Mouse (Mus musculus): ENCODE measurements around the gene Pgp. TPM values are rescaled to one million over a fixed set of nuclear protein-coding genes. Genes with fewer than 3 reads are reported as not detected.

The Pgp gene
- polyA plus RNA-seq, 1 experiment from 2014 or later, result 71.1 TPM

- no peaks in the 10 kb centered on the region for H3K27me3 ChIP-seq (ENCODE audit: control insufficient read depth, insufficient read depth, low read length)
- no peak overlapping the region for H3K27ac ChIP-seq (ENCODE audit: low read length)
- ATAC-seq (replicated peaks; ENCODE audit: extremely low read depth, insufficient read depth, low FRiP score), result no peak; the same call in 1 of the 2 replicates
Measured at GRCm38 (mm10) chr17:24505286-24505955, 35.2 kb downstream of the Pgp start.

GRCm38 (mm10) chr17:24506332-24507070 is 36.3 kb downstream of the Pgp start:
- Histone ChIP-seq H3K27me3 (ENCODE audit: control insufficient read depth, insufficient read depth, low read length) (no peaks in the 10 kb centered on the region), H3K36me3 (ENCODE audit: control insufficient read depth, insufficient read depth) (peaks cover 30% of the 10 kb centered on the region)

More at GRCm38 (mm10) chr17:24505286-24505955, 35.2 kb downstream of the Pgp start:
- peaks cover 20% of the 10 kb centered on the region for H3K36me3 ChIP-seq (ENCODE audit: control insufficient read depth, insufficient read depth)
- no peak overlapping the region for H3K4me2 ChIP-seq (ENCODE audit: low read depth, low read length)
- peaks cover 10% of the 10 kb centered on the region for H3K4me1 ChIP-seq (ENCODE audit: control insufficient read depth, insufficient read depth, low read length)
- H3K9ac ChIP-seq (ENCODE audit: low read length), result no peak overlapping the region
- 90% methylated on average over 30 of the region's 30 CpGs for WGBS
- no peaks in the 10 kb centered on the region for H3K9me3 ChIP-seq (replicated peaks; ENCODE audit: control insufficient read depth, low read length)
- no peak overlapping the region for H3K4me3 ChIP-seq (ENCODE audit: low read length)

GRCm38 (mm10) chr17:24507129-24507664 is 37.0 kb downstream of the Pgp start:
- H3K4me3 ChIP-seq (ENCODE audit: low read length), result no peak overlapping the region
- no peaks in the 10 kb centered on the region for H3K27me3 ChIP-seq (ENCODE audit: control insufficient read depth, insufficient read depth, low read length)
- peaks cover 36% of the 10 kb centered on the region for H3K36me3 ChIP-seq (ENCODE audit: control insufficient read depth, insufficient read depth)
- 45% methylated on average over 19 of the region's 19 CpGs for WGBS
- no peak overlapping the region for H3K27ac ChIP-seq (ENCODE audit: low read length)
- H3K9me3 ChIP-seq (replicated peaks; ENCODE audit: control insufficient read depth, low read length), result no peaks in the 10 kb centered on the region
- no peak overlapping the region for H3K9ac ChIP-seq (ENCODE audit: low read length)
- H3K4me2 ChIP-seq (ENCODE audit: low read depth, low read length), result no peak overlapping the region; the same call in 1 of the 2 replicates
- peaks cover 10% of the 10 kb centered on the region for H3K4me1 ChIP-seq (ENCODE audit: control insufficient read depth, insufficient read depth, low read length)
- ATAC-seq (replicated peaks; ENCODE audit: extremely low read depth, insufficient read depth, low FRiP score), result no peak

More at GRCm38 (mm10) chr17:24506332-24507070, 36.3 kb downstream of the Pgp start:
- peak overlapping the region; percentile 70 for H3K4me2 ChIP-seq (ENCODE audit: low read depth, low read length)
- H3K27ac ChIP-seq (ENCODE audit: low read length), result no peak overlapping the region
- peak overlapping the region; percentile 44 for H3K9ac ChIP-seq (ENCODE audit: low read length)
- H3K4me1 ChIP-seq (ENCODE audit: control insufficient read depth, insufficient read depth, low read length), result peaks cover 10% of the 10 kb centered on the region
- 16% methylated on average over 36 of the region's 36 CpGs for WGBS
- H3K4me3 ChIP-seq (ENCODE audit: low read length), result peak overlapping the region; percentile 40
- no peaks in the 10 kb centered on the region for H3K9me3 ChIP-seq (replicated peaks; ENCODE audit: control insufficient read depth, low read length)
- no peak for ATAC-seq (replicated peaks; ENCODE audit: extremely low read depth, insufficient read depth, low FRiP score)

GRCm38 (mm10) chr17:24507806-24508460 is 37.7 kb downstream of the Pgp start:
- ATAC-seq (replicated peaks; ENCODE audit: extremely low read depth, insufficient read depth, low FRiP score), result no peak
- WGBS, result 81% methylated on average over 12 of the region's 12 CpGs

GRCm38 (mm10) chr17:24513609-24514008 is 43.4 kb downstream of the Pgp start:
- Histone ChIP-seq H3K27ac (ENCODE audit: low read length) (no peak overlapping the region), H3K4me2 (ENCODE audit: low read depth, low read length) (peak overlapping the region; percentile 29; the same call in 1 of the 2 replicates), H3K9ac (ENCODE audit: low read length) (no peak overlapping the region), H3K4me3 (ENCODE audit: low read length) (no peak overlapping the region), H3K4me1 (ENCODE audit: control insufficient read depth, insufficient read depth, low read length) (no peaks in the 10 kb centered on the region), H3K27me3 (ENCODE audit: control insufficient read depth, insufficient read depth, low read length) (no peaks in the 10 kb centered on the region), H3K36me3 (ENCODE audit: control insufficient read depth, insufficient read depth) (peaks cover 39% of the 10 kb centered on the region), H3K9me3 (replicated peaks; ENCODE audit: control insufficient read depth, low read length) (no peaks in the 10 kb centered on the region)
- ATAC-seq (replicated peaks; ENCODE audit: extremely low read depth, insufficient read depth, low FRiP score), result peak; percentile 54
- WGBS, result 48% methylated on average over 5 of the region's 5 CpGs

More at GRCm38 (mm10) chr17:24507806-24508460, 37.7 kb downstream of the Pgp start:
- Histone ChIP-seq H3K4me1 (ENCODE audit: control insufficient read depth, insufficient read depth, low read length) (peaks cover 10% of the 10 kb centered on the region), H3K36me3 (ENCODE audit: control insufficient read depth, insufficient read depth) (peaks cover 36% of the 10 kb centered on the region), H3K9ac (ENCODE audit: low read length) (no peak overlapping the region), H3K27me3 (ENCODE audit: control insufficient read depth, insufficient read depth, low read length) (no peaks in the 10 kb centered on the region), H3K27ac (ENCODE audit: low read length) (no peak overlapping the region), H3K4me3 (ENCODE audit: low read length) (no peak overlapping the region), H3K9me3 (replicated peaks; ENCODE audit: control insufficient read depth, low read length) (no peaks in the 10 kb centered on the region), H3K4me2 (ENCODE audit: low read depth, low read length) (no peak overlapping the region)

- peak; percentile 68 for ATAC-seq (replicated peaks; ENCODE audit: extremely low read depth, insufficient read depth, low FRiP score)
- 78% methylated on average over 24 of the region's 24 CpGs for WGBS
- peak overlapping the region; percentile 73 for H3K27ac ChIP-seq (ENCODE audit: low read length)
- H3K27me3 ChIP-seq (ENCODE audit: control insufficient read depth, insufficient read depth, low read length), result no peaks in the 10 kb centered on the region
- H3K4me2 ChIP-seq (ENCODE audit: low read depth, low read length), result peak overlapping the region; percentile 45; the same call in 1 of the 2 replicates
- no peaks in the 10 kb centered on the region for H3K9me3 ChIP-seq (replicated peaks; ENCODE audit: control insufficient read depth, low read length)
- H3K4me1 ChIP-seq (ENCODE audit: control insufficient read depth, insufficient read depth, low read length), result no peaks in the 10 kb centered on the region
- peaks cover 34% of the 10 kb centered on the region for H3K36me3 ChIP-seq (ENCODE audit: control insufficient read depth, insufficient read depth)
- peak overlapping the region; percentile 9; the same call in 1 of the 2 replicates for H3K4me3 ChIP-seq (ENCODE audit: low read length)
- no peak overlapping the region for H3K9ac ChIP-seq (ENCODE audit: low read length)
Measured at GRCm38 (mm10) chr17:24514270-24515257, 44.4 kb downstream of the Pgp start.

GRCm38 (mm10) chr17:24520450-24520849 is 50.3 kb downstream of the Pgp start:
- 77% methylated on average over 4 of the region's 4 CpGs for whole genome bisulfite sequencing
- Histone ChIP-seq H3K4me2 (ENCODE audit: low read depth, low read length) (no peak overlapping the region), H3K9ac (ENCODE audit: low read length) (no peak overlapping the region), H3K4me1 (ENCODE audit: control insufficient read depth, insufficient read depth, low read length) (peaks cover 6% of the 10 kb centered on the region), H3K9me3 (replicated peaks; ENCODE audit: control insufficient read depth, low read length) (no peaks in the 10 kb centered on the region), H3K4me3 (ENCODE audit: low read length) (no peak overlapping the region), H3K36me3 (ENCODE audit: control insufficient read depth, insufficient read depth) (peaks cover 9% of the 10 kb centered on the region; the same call in 1 of the 2 replicates), H3K27ac (ENCODE audit: low read length) (no peak overlapping the region), H3K27me3 (ENCODE audit: control insufficient read depth, insufficient read depth, low read length) (no peaks in the 10 kb centered on the region)
- ATAC-seq (replicated peaks; ENCODE audit: extremely low read depth, insufficient read depth, low FRiP score), result no peak

Data from heart, embryonic 16.5 days (tissue).